Mouse (Mus musculus): Measurements from ENCODE around the gene Cwc27.
A peak's percentile ranks its signal among the peaks of the same experiment; 100 is the strongest.

Cwc27 gene

DNA sequence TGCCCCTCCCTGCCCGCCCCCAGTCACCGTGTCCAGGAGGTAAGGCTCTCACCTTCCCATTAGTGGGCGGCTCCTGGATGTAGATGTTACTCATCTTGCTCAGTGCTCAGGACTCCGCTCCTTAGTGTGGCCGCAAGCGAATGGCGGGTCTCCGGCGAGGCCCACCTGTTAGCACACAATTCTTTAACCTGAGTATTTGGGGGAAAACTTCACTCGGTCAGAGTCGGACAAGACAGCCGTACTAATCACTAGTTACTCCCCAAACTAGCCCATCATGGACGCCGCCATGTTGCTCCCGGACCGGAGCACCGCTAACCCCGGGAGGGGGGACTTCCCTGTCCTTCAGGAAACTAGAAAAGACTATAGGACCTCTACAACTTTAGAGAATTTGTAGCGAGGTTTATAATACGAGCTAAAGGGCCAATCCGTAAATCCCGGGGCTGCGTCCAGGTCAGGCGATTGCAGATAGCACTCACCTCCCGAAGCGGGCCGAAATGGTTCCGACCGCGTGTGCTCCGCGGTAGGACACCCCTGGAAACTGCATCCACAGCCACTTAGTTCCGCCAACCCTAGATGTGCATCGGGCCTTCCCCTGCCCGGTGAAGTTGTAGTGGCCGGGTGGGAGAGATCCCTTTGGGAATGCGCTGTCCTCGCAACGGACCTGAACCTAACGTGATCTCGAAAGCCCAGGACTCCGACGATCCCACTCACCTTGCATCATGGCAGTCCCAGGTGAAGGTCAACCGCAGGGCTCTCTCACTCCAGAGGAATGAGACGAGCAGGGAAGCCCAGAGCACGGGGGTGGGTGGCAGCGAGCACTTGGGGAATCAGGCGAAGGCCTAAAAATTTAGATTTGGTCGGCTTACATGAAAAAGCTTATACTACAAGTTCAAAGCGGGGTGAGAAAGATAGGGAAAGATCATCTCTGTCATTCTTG, at the start of gene Cwc27:
Gene Cwc27, minus strand, starts transcription at position 508 of the 937 bp plus-strand sequence.
- DNase-seq, result peak; percentile 84

DNA sequence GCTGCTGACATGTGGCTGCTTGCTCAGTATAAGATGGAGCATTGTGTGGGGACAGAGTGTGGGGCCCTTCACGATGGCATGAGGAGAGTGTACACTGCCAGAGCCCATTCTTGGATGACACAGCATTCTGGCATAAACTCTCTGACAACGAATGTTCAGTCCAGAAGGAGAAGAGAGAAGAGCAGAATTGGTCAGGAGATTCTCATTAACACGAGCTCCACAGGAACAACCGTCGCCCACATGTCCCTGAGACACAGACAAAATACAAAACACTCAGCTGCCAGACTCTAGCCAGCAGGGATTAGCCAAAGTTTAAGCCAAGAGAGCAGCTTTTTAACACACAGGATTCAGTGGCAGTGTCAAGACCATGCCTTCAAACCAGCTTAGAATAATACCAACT, 49.8 kb upstream of the Cwc27 start:
- DNase-seq, result no peak

DNA sequence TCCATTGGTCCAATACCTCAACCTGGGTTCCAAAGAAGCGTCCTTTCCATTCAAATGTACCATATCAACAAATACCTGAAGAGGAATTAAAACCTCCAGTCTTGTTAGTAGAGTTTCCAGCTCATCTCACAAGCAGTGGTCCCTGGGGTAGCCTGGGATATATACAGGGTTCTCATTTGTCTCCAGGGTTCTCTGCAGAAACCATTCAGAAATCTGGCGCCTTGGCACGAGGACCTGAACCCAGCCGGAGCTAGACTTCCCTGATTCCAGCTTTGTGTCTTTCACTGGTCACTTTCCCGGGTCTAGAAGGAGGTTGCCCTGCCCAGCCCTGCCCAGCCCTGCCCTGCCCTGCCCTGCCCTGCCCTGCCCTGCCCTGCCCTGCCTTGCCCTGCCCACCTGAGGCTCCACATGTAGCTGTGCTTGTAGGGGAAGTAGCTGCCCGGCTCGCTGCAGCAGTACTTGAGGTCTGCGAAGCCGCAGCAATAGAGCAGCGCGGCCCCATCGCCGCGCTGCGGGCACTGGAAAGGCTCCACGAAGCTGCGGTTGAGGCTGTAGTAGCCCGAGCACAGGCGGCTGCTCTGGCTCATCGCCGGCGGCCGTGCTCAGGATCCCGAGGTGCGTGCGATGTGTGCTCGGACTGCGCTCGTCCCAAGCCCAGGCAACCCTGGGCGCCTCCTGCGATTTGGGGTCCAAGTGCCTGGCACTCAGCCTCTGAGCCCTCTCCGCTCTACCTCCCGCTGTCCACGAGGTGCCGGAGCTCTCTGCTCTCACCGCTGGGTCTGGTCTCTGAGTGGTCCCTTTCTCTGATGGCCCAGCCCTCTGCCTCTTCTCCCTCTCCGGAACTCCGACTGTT, 46.4 kb upstream of the Cwc27 start, which contains the start of gene Shisal2b:
Gene Shisal2b, minus strand, starts transcription at position 767 of the 853 bp plus-strand sequence.
- peak; percentile 21 for DNase-seq

DNA sequence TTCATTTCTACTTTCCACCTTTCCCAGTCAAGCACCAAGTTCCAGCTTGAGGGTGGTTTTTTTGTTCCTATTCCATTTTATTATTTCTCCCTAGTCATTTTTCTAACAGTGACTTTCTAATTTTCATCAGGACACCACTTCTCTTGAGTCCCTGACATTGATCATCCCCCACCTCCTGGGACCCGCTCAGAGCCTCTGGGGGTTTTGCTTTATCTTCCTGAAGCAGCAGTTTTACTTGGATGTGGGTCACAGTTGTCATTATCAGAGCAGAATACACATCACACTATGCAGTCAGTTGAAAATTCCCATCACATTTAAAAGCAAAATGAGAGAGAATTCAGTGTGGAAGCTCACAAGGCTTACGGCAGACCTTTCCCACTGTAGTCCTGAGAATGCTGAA, 36.7 kb upstream of the Cwc27 start:
- DNase-seq, result no peak

DNA sequence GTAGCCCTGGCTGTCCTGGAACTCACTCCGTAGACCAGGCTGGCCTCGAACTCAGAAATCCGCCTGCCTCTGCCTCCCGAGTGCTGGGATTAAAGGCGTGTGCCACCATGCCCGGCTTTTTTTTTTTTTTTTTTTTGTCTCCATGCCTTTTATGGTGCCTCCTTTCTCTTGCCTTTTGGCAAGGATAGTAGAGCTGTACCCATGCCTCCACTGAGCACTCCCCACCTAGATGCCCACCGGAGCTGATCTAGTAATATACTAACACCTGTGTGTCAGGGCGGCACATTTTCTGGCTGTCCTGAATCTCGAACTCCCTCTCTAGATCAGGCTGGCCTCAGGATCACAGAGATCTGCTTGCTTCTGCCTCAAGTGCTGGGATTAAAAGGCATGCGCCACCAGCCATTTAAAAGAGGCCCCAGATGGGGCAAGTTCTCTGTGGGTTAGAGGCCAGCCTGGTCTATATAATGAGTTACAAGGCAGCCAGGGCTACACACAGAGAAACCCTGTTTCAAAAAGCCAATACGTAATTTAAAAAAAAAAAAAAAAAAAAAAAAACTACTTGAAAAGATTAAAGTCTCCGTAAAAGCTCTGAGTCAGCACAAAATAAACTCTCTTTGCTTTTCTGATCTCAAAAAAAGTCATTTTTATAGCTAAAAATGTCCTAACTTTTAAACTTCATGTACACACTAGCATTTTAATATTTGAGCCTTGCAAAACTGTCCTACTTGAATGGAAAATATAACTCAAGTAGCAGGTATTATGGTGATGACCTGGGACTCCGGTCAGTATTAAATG, 26.6 kb upstream of the Cwc27 start:
- DNase-seq, result no peak

DNA sequence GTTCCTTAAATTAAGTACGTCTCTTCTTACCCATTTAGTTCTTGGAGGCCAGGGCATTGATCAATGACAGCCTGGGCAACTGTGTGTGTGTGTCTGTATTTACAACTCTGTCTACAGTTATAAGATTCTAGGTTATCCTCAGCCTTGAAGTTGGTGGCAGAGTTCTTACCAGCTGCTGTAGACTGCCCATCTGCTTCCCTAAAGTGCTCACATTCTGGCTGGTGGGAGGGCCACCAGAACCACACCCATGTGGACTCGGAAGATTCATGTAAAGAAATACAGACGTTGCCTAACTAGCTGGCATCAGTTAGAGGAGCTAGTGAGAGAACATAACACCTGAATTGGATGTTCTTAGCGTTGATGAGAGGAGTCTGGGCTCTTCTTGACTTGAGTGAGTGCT, 25.0 kb upstream of the Cwc27 start:
- no peak for DNase-seq

DNA sequence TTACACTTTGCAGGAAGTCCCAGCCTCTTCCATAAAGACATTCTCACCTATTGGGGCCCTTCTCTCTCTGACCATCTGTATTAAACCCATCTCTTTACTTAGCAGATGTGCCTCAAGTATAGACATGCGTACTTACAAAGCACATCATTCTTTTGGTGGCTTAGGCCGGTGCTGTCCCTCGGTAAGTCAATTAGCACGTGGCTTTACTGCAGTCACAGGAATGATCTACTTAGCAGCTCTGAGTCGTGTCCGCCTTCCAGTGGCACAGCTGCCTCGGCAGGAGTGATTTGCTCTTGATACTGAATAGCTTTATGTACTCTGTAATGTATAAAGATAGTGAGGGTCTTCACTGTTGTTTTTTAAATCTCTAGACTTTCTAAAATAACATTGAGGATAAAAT, 20.7 kb upstream of the Cwc27 start:
- no peak for DNase-seq

DNA sequence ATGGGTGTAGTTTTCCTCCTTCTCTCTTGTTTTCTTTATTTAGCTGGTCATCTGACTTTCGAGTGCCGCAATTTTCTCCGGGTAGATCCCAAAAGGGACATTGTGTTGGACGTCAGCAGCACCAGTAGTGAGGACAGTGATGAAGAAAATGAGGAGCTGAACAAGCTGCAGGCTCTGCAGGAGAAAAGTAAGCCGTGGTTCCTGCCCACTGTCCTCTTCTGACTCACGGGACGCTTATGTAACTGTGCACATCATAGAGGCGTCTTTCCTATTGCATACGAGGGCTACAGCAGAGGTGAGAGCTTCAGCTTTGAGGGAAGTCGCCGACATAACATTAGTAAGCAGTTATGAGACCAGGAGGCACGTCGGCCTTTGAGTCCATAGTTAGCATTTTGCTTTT, 15.9 kb upstream of the Cwc27 start:
- no peak for DNase-seq

DNA sequence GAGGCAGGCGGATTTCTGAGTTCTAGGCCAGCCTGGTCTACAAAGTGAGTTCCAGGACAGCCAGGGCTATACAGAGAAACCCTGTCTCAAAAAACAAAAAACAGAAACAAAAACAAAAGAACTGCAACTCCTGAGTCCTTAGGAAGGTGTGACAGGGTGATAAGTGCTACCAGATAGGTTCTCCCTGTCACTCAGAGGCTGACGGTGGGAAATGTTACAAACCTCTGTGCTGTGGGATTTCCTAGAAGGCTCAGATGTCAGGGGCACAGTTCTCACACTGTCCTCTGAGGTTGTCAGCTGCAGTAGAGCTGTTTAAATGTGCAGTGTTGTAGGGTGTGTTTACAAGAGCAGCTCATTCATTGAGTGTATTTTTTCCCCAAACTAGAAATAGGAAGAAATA, 8.5 kb upstream of the Cwc27 start:
- no peak for DNase-seq

DNA sequence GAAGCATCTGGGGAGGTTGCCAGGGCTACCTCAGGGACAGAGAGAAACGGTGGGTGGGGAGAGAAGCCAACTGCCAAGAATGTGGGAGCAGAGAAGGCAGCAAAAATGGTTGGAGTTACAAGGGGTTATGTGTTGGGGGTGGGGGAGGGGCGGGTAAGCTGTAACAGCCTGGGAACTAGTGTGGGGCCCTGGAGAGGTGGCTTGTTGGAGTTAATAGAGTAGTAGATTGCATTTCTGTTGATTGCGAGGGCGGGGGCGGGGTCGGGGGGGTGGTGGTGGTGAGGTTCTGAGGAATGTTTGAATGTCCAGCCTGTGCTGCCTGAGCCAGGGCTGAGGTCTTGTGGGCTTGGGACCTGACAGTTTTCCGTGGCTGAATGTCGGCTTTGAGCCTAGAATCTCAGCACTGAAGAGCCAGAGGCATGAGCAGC, 5.5 kb upstream of the Cwc27 start:
- no peak for DNase-seq

DNA sequence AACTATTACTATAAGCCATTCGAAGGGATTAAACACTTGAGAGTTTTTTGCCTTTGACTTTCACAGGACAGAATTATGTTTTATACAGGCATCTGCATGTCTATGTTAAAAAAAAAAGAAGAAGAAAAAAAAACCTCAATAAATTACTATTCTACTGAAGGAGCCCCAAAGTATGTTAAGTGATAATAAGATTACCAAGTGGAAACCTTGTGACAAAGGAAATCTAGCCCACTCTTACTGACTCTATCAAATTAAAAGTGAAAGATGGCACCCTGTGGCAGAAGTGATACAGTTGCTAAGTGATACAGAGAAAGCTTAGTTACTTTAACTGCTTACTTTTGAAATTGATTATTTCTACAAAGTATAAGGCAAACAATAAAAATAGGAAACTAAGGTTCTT, 5.0 kb upstream of the Cwc27 start:
- no peak for DNase-seq

DNA sequence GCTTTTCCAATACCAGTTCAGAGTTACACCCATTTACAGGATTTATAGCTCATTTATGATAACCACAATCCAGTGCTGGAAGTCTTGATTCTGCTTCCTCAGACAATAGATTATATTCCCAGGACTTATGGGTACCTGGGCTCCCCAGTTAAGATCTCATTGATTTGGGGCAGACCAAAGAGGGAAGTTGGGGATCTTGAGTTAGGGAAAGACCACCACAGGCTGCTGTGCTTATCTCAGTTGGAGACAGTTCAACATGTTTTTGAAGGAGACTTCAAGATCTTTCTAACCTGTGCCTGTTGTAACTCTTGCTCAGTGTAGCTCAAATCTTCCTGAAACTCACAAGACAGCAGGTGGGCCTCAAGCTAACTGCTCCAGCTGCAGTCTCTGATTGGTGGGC, 4.2 kb upstream of the Cwc27 start:
- DNase-seq, result no peak

DNA sequence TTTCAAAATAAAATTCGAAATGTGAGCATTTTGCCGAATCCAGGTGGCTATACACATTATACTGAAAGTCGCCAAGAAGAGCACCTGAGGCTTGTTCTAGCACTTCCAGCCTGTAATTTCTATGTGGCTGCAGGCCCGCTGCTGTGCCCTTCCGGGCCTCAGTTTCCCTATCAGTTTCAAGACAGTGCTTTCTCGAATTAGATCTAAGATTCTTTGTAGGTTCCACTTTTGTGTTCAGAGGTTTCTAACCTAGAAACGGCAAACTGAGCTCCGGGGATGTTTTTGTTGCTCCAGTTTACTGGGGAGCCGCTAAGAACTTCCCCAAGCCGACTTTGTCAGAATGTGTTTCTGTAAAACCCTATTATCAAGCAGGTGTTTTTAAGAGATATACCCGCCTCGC, 754 bp upstream of the Cwc27 start:
- no peak for DNase-seq

DNA sequence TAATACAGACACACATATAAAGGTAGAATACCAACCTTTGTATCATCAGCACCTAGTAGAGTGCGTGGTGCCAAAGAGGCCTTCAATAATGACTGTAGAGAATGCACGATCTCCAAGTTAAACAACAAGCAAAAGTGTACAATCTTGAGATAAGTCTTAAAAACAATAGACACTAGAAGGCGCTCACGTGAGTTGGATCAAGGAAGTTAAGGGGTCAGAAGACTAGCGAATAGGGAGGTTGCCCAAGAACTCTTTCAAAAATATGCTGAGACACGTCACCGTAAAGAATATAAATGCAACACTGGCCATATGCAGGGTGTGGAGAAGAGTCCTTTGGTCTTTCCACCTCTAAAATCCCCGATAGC, 690 bp downstream of the Cwc27 start:
- DNase-seq, result no peak

DNA sequence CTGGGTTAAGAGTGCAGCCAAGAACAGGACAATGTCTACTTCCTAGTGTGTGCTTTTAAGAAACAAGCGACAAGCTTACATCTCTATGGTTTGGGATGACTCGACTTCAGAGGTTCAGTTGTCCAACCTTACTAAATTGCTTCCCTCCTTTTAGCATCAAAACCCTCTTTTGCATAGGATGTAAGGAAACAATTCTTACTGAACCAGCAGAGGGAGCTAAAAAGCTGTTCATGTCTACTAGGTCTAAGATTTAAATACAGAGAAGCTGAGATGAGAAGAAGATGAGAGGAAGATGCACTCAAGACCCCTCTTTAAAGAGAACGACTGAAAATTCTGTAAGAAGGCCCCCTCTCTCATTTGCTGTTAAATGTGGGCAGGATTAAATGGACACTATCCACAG, 11.3 kb downstream of the Cwc27 start:
- peak; percentile 23 for DNase-seq

DNA sequence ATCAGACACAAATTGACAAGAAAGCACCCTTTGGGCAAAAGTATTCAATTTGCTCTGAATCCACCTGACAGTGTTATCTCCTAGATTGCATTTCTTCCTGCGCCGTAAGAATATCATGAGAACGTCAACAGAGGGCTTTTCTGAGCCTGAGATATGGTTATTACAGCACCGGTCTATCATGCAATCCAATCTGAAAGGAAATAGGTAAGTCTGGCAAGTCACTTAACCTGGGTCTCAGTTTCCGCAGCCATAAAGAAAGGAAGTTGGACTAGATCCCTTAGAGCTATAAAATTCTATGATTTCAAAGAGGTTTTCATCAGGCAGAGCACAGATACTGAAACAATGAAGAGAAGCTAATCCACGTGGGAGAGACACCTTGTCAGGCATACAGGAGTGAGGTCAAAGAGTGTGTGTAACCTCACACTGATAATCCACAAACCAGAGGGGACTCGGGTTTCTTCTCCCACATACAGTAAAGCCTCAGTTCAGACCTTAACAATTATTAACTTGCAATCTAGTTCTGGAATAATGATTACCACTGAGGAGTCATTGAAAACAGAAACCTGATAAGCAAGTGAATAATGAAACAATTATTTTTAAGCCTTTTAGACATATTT, 17.3 kb downstream of the Cwc27 start:
- no peak for DNase-seq

DNA sequence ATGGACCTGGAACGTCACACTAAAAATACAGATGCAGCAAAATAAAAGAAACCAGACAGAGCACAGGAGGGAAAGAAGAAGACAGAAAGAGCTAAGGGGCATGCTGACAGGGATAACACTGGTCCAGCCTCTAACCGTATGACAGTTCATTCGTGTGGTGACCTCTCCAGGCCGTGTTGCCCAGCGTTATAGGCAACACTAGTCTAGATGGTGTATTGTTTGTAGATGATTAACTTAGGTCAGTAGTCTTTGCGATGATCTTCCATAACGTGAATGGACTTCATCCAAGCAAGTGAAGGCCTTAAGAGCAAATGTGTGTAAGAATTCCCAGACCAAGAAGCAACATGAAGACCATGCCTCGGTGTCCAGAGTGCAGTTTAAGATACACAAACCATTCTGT, 17.9 kb downstream of the Cwc27 start:
- no peak for DNase-seq

DNA sequence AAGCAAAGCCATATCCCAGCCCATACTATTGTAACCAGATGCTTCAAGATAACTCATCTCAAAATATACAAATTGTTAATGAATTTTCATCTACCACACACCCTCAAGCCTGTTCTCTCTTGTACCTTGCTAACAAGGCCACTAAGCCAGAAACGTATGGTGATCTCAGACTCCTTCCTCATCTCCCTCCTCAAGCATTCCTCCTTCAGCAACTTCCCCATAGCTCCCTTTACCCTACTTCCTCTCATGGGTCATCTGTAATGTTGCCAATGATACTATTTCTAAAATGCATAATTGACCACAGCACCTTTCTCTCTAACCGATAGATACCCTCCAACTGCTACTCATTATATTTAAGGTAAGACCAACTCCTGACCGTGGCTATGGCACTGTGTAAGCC, 22.5 kb downstream of the Cwc27 start:
- no peak for DNase-seq

DNA sequence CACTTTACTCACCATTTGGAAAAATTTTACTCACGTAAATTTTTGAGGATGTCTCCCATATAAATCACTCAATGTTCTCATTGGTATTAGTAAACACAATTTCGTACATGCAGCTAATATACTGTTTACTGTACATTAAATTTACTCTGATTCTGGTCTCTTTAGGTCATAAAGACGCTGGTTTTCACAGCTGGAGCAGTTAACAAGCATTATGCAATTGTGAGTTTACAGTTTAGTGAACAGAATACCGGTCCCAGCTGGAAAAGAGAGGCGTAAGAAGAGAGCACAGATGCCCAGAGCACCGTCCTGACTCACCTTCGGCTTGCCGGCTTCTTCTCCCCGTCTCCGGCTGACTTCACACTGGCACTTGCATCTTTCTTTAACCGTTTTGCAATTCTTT, 24.8 kb downstream of the Cwc27 start, which contains the start of gene Srek1ip1:
Gene Srek1ip1, plus strand, starts transcription at position 301 of the 400 bp plus-strand sequence.
- no peak for DNase-seq

DNA sequence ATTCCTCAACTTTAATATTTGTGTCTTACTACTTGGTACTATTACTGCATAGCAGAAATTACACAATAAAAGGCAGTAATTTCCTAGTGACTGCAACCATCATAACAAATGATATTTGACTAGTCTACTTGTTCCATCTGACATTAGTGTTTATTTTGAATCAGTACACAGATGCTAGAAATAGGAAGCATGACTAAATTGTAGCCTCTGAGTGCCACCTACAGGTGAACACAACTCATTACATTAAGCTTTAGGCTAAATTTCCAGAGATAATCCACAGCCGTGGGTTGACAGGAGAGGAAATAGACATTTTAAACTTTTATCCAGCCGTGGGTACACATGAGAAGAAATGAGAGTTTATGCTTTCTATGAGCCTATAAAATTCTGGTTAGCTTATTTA, 27.3 kb downstream of the Cwc27 start:
- peak; percentile 49 for DNase-seq

DNA sequence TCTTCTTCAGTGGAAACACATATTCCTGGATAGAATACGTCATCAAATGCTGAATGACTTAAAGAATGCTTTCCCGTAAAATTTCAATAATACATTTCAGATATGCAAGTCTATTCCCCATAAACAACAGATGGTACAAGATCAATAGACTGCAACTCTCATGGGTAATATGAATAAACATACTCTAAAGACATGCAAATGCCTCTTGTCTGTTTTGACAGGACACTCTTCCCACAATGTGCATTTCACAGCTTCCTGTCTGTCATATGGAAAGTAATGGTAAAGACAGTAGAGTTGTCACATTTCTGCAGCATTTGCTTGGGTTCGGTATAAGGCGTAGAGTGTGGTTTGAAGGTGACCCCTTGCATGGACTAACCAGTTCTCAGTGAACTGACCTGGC, 29.7 kb downstream of the Cwc27 start:
- DNase-seq, result no peak

DNA sequence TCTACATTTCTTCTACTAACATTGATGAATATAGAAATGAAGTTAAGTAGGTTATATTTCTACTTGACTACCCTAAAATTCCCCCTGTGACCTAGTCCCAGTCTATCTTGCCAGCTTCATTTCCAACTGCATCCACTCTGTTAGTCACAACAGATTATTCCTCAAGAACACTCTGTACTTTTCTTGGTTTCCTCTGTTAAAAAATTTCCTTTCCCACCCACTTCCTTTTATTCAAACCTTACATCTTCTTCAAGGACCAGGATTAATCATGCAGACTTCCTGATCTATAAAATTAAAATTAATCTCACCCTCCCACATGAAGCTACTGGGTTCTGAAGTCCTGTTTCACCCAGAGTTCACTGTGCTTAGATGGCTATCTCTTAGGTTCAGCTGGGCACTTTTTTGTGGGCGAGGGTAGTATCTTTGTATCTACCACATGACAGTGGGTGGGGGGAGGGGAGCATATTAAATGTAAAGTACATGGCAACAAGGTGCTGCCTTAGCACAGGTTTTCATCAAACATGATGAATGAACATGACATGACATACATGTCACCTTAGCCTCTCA, 37.8 kb downstream of the Cwc27 start:
- DNase-seq, result no peak
